Mouse (Mus musculus): ENCODE results near the gene Map4k2. TPM values are rescaled to one million over a fixed set of nuclear protein-coding genes. Genes with fewer than 3 reads are reported as not detected.
A peak's percentile ranks its signal among the peaks of the same experiment; 100 is the strongest.

Gene Map4k2
- polyA plus RNA-seq, 1 experiment from 2014 or later = 11.3 TPM

DNA sequence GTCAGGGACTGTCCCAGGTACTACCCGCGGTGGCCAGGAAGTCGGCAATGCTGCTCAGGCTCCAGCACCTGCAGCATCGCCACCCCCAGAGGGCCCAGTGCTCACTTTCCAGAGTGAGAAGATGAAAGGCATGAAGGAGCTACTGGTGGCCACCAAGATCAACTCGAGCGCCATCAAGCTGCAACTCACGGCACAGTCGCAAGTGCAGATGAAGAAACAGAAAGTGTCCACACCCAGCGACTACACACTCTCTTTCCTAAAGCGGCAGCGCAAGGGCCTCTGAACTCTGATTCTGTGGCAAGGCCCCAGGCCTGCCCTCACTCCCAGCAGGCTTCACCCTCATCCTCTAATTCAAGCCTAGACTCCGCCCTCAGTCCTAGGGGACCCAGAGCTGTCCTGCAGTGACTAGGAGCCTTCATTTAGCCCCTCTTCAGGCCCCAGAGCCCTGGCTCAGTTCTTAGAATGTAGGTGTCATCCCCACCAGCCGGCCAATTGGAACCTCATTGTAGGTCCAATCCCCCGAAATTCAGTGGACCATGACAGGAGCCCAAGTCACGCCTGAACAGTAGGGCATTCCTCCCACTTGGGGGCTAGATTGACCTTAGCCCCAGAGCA, 938 bp upstream of the Map4k2 start:
- no peak for ATAC-seq
- Histone ChIP-seq H3K9ac (no peak overlapping the region), H3K4me2 (no peak overlapping the region; the same call in 1 of the 2 replicates), H3K9me3 (replicated peaks) (no peaks in the 10 kb centered on the region), H3K4me3 (no peak overlapping the region), H3K27ac (no peak overlapping the region), H3K36me3 (ENCODE audit: poor library complexity, severe bottlenecking) (peaks cover 59% of the 10 kb centered on the region), H3K4me1 (peaks cover 42% of the 10 kb centered on the region), H3K27me3 (no peaks in the 10 kb centered on the region)
- 64% methylated on average over 15 of the region's 15 CpGs for WGBS

DNA sequence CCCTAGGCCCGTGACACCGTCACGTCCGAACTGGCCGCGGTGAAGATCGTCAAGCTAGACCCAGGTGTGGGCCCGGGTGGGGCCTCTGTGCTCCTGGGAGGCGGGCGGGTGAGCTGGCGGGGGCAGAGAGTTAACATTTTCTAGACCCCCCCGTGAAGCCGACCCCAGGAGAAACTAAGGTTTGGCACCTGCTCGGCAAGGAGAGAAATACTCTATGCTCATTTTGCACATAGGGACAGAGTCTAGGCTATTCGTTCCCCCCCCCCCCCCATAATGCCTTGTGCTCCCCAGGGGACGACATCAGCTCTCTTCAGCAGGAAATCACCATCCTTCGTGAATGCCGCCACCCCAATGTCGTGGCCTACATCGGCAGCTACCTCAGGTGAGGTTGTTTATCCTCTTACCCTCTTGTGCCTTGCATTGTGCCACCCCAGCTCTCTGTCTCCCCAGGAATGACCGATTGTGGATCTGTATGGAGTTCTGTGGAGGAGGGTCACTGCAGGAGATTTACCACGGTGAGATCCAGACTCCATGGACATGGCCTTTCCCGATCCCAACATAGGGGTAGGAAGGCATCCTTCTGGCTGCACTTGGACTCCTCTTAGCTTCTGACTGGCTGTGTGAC, 630 bp downstream of the Map4k2 start:
- WGBS = 12% methylated on average over 23 of the region's 23 CpGs
- Histone ChIP-seq H3K36me3 (ENCODE audit: poor library complexity, severe bottlenecking) (peaks cover 74% of the 10 kb centered on the region), H3K4me2 (peak overlapping the region; percentile 86), H3K4me1 (peaks cover 32% of the 10 kb centered on the region), H3K9ac (peak overlapping the region; percentile 76), H3K27ac (no peak overlapping the region), H3K9me3 (replicated peaks) (no peaks in the 10 kb centered on the region), H3K4me3 (peak overlapping the region; percentile 59), H3K27me3 (no peaks in the 10 kb centered on the region)
- ATAC-seq = no peak; the same call in 1 of the 2 replicates

DNA sequence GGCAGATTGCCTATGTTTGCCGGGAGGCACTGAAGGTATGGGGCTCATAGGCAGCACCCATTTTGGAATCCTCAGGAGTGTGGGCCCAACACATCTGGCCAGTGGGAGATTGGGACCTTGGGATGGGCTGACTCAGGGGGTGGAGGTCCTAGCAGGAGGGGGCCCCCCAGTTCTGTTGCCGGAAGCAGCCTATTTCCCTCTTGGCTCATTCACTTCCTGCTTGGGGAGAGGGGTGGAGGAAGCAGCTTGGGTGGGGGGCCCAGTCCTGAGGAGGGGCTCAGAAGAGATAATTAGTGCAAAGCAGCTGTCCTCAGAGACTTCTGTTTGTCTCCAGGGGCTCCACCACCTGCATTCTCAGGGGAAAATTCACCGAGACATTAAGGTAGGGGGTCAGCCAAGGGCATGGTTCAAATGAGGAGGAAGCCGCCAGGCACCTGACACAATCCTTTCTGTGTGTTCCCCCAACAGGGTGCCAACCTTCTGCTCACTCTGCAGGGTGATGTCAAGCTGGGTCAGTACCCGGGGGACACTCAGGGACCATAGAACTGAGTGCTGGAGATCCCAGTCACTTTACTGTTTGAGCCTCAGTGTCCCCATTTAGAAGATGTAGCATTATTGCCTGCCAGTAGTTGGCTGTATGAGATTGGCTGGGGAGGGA, 1.5 kb downstream of the Map4k2 start:
- Histone ChIP-seq H3K36me3 (ENCODE audit: poor library complexity, severe bottlenecking) (peaks cover 74% of the 10 kb centered on the region), H3K9ac (no peak overlapping the region), H3K9me3 (replicated peaks) (no peaks in the 10 kb centered on the region), H3K27me3 (no peaks in the 10 kb centered on the region), H3K27ac (no peak overlapping the region; the same call in 1 of the 2 replicates), H3K4me3 (peak overlapping the region; percentile 4; the same call in 1 of the 2 replicates), H3K4me1 (peaks cover 23% of the 10 kb centered on the region), H3K4me2 (0 out of 2 replicates have a peak overlapping the region, but pooled peaks have one; percentile 86)
- no peak for ATAC-seq
- WGBS = 86% methylated on average over 5 of the region's 5 CpGs

DNA sequence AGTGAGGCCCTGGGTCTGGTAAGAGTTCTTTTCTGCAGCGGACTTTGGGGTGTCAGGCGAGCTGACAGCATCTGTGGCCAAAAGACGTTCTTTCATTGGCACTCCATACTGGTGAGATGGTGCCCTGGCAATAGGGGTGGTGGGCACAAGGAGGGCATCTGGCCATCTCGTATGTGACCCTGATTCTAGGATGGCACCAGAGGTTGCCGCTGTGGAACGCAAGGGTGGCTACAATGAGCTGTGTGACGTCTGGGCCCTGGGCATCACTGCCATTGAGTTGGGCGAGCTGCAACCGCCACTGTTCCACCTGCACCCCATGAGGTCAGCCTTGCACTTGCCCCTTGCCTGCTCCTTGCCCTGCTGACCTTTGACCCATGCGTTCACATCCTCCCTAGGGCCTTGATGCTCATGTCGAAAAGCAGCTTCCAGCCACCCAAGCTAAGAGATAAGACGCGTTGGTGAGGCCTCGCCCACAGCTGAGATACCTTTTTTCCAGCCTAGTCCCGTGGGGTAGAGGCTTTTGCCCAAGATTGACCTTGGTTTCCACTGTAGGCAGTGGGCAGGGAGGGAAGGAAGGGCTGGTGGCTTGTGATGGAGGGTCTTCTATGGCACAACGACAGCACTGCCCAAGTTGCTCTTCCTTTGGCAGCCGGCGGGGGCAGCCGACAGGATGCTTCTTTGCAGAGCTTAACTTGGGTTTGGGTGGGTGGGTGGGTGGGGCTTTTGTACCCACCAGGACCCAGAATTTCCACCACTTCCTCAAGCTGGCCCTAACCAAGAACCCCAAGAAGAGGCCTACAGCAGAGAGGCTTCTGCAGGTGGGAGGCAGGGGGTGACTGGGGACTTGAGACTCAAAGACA, 2.4 kb downstream of the Map4k2 start:
- H3K4me2 ChIP-seq = no peak overlapping the region
- no peaks in the 10 kb centered on the region for H3K9me3 ChIP-seq (replicated peaks)
- peaks cover 17% of the 10 kb centered on the region for H3K4me1 ChIP-seq
- H3K9ac ChIP-seq = no peak overlapping the region
- peaks cover 73% of the 10 kb centered on the region for H3K36me3 ChIP-seq (ENCODE audit: poor library complexity, severe bottlenecking)
- no peak overlapping the region for H3K27ac ChIP-seq
- ATAC-seq = no peak
- H3K4me3 ChIP-seq = no peak overlapping the region
- 87% methylated on average over 19 of the region's 19 CpGs for WGBS
- no peaks in the 10 kb centered on the region for H3K27me3 ChIP-seq

DNA sequence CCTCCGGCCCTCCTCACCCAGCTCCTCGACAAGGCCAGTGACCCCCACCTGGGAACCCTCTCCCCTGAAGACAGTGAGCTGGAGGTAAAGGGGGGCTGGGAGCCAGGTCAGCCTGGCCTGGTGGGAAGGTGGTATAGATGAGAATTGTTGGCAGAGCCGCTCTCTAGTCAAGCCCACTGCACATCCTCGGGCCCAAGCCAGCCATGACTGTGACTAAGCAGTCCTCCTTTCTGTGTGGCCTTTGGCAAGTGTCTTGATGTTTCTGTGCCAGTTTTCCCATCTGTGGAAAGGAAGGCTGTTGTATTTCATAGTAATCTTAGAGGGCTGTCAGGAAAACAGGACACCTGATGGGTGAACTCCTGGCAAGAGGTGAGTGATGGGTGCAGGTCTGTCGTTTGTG, 3.1 kb downstream of the Map4k2 start:
- Histone ChIP-seq H3K27me3 (no peaks in the 10 kb centered on the region), H3K4me3 (no peak overlapping the region), H3K9me3 (replicated peaks) (no peaks in the 10 kb centered on the region), H3K27ac (no peak overlapping the region), H3K36me3 (ENCODE audit: poor library complexity, severe bottlenecking) (peaks cover 72% of the 10 kb centered on the region), H3K4me2 (no peak overlapping the region), H3K9ac (no peak overlapping the region), H3K4me1 (peaks cover 17% of the 10 kb centered on the region)
- WGBS = 92% methylated on average over 5 of the region's 5 CpGs
- ATAC-seq = no peak

DNA sequence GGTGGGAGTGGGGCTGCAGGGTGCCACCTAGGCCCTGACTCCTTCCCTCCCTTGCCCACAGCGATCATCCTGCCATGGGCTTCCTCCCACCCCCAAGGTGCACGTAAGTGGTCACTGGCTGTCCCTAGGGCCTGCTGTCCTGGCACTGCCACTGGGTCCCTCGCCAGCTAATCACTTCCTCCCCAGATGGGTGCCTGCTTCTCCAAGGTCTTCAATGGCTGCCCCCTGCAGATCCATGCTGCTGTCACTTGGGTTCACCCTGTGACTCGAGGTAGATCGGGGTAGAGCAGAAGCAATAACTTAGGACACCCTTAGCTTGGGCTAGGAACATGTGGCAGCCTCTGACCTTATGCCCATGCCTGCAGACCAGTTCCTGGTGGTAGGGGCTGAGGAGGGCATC, 5.1 kb downstream of the Map4k2 start:
- H3K36me3 ChIP-seq (ENCODE audit: poor library complexity, severe bottlenecking) = peaks cover 60% of the 10 kb centered on the region

DNA sequence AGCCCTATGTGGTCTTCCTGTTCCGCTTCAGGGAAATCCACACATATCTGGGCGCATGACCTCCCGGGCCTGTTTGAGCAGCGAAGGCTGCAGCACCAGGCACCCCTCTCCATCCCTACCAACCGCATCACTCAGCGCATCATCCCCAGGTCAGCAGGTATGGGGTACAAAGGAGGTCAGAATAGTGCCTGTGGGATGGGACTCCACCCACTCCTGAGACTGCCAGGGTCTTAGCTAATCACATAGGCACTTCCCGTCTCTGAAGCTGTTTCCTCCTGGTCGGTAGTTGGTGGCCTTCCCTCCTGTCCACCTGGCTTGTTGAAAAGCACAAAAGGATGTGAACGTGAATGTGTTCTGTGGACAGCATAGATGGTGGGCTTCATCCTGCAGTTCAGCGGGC, 5.7 kb downstream of the Map4k2 start:
- Histone ChIP-seq H3K9me3 (replicated peaks) (no peaks in the 10 kb centered on the region), H3K27ac (no peak overlapping the region), H3K4me1 (peaks cover 3% of the 10 kb centered on the region; the same call in 1 of the 2 replicates), H3K27me3 (no peaks in the 10 kb centered on the region), H3K36me3 (ENCODE audit: poor library complexity, severe bottlenecking) (peaks cover 66% of the 10 kb centered on the region), H3K9ac (no peak overlapping the region), H3K4me2 (no peak overlapping the region), H3K4me3 (no peak overlapping the region)
- no peak for ATAC-seq
- 92% methylated on average over 10 of the region's 10 CpGs for WGBS

More for the DNA sequence above, 5.1 kb downstream of the Map4k2 start:
- H3K9ac ChIP-seq = no peak overlapping the region
- WGBS = 95% methylated on average over 5 of the region's 5 CpGs
- no peak overlapping the region for H3K4me3 ChIP-seq
- H3K27ac ChIP-seq = no peak overlapping the region
- no peaks in the 10 kb centered on the region for H3K27me3 ChIP-seq
- H3K4me1 ChIP-seq = peaks cover 9% of the 10 kb centered on the region
- H3K9me3 ChIP-seq (replicated peaks) = no peaks in the 10 kb centered on the region
- no peak overlapping the region for H3K4me2 ChIP-seq
- no peak for ATAC-seq

DNA sequence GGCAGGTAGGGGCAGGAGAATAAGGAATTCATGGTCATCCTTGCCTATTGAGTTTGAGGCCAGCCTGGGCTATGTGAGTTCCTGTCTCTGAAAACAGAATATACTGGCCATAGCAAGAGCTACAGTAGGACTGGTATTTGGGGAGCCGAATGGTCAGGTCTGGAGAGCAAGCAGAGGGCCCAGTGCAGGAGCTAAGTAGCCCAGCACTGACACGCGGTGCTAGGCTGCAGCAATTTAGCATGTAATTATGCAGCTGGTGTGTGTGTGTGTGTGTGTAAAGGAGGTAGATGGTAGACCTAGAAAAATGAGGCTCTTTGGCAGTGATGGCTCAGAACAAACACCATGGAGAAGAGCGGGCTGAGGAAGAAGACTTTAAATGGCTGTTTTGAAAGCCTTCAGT, 6.7 kb downstream of the Map4k2 start:
- Histone ChIP-seq H3K27ac (no peak overlapping the region), H3K9ac (no peak overlapping the region), H3K36me3 (ENCODE audit: poor library complexity, severe bottlenecking) (peaks cover 68% of the 10 kb centered on the region), H3K4me3 (no peak overlapping the region), H3K27me3 (no peaks in the 10 kb centered on the region), H3K4me2 (no peak overlapping the region), H3K9me3 (replicated peaks) (no peaks in the 10 kb centered on the region), H3K4me1 (no peaks in the 10 kb centered on the region; the same call in 1 of the 2 replicates)
- no peak for ATAC-seq
- 95% methylated on average over 4 of the region's 4 CpGs for WGBS

DNA sequence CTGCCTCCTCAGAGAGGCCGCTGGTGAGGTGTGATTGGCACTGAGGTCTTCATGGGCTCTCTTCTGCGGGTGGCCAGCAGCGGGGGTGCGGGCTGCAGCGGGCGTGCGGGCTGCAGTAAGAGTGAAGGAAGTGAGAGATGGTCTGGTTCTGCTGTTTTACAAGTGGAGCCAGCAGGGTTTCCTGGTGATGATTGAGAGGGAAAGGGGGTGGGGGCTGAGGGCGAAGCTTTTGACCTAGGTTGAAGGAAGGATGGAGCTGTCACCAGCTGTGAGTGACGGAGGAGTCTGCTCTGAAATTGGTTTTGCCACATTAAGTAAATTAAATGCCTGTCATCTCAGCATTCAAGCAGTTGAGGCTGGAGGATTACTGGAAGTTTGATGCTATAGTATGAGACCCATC, 7.8 kb downstream of the Map4k2 start:
- ATAC-seq = no peak
- Histone ChIP-seq H3K9ac (no peak overlapping the region), H3K4me2 (no peak overlapping the region), H3K36me3 (ENCODE audit: poor library complexity, severe bottlenecking) (peaks cover 72% of the 10 kb centered on the region), H3K9me3 (replicated peaks) (no peaks in the 10 kb centered on the region), H3K27me3 (no peaks in the 10 kb centered on the region), H3K27ac (peak overlapping the region; percentile 21; the same call in 1 of the 2 replicates), H3K4me3 (no peak overlapping the region), H3K4me1 (no peaks in the 10 kb centered on the region; the same call in 1 of the 2 replicates)
- WGBS = 84% methylated on average over 9 of the region's 9 CpGs

DNA sequence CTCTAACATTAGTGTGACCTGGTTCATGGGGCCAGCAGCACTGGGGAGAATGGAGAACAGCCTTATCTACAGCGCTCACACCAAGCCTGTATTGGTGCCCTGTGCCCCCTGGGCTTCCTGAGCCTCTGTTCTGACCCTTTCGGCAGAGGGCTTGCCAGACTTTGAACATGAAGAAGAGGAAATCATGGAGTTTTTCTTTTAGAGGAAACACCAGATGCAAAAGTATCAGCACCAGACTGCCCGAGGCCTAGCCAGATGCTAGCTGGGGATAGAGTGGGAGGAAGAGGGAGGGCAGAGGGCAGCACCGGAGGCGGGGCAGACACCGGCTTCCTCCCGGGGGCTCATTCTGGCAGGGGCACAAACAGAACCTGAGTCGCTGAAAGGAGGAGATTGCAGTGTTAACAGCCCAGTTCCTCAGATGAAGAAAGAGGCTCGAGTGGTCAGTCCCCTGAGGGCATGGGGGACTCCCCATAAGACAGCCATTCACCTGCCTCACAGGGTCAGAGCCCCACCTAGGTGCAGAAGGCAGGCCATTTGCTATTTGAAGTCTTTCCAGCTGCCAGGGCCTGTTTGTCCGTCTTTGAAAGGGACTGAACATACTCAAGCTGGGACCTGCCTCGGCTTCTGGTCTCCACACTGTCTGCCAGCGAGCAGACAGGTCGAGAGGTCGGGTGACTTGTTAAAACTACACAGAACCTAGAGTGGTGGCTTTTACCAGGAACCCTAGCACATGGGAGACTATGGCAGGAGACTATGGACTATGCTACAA, 8.5 kb downstream of the Map4k2 start:
- Histone ChIP-seq H3K27ac (no peak overlapping the region), H3K4me2 (no peak overlapping the region), H3K9me3 (replicated peaks) (no peaks in the 10 kb centered on the region), H3K27me3 (no peaks in the 10 kb centered on the region), H3K4me1 (no peaks in the 10 kb centered on the region; the same call in 1 of the 2 replicates), H3K36me3 (ENCODE audit: poor library complexity, severe bottlenecking) (peaks cover 72% of the 10 kb centered on the region), H3K9ac (no peak overlapping the region), H3K4me3 (no peak overlapping the region)
- 58% methylated on average over 14 of the region's 14 CpGs for WGBS
- no peak for ATAC-seq

DNA sequence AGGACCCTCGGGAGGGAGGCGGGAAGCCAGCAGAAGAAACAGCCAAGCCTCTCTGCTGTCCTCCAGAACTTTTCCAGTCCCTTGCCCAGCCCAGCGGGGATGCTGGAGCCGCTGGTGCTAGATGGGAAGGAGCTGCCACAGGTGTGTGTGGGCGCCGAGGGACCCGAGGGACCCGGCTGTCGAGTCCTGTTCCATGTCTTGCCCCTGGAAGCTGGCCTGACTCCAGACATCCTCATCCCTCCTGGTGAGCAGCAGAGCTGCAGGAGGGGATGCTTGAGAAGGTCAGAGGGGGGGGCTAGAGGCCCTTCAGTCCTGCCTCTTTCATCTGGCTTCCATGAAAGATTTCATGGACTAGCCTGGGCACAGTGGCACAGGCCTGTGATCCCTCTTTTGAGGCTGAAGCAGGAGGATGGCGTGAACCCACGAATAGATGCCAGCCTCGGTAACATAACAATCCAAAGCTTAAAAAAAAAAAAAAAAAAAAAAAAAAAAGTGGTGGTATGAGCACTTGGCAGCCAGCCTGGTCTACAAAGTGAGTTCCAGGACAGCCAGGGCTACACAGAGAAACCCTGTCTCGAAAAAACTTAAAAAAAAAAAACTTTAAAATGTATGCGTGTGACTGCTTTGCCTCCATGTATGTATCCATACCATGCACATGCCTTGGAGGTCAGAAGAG, 10.6 kb downstream of the Map4k2 start:
- no peaks in the 10 kb centered on the region for H3K27me3 ChIP-seq
- WGBS = 71% methylated on average over 14 of the region's 14 CpGs
- no peaks in the 10 kb centered on the region for H3K9me3 ChIP-seq (replicated peaks)
- no peak overlapping the region for H3K4me3 ChIP-seq
- H3K9ac ChIP-seq = no peak overlapping the region
- H3K4me1 ChIP-seq = no peaks in the 10 kb centered on the region; the same call in 1 of the 2 replicates
- ATAC-seq = no peak
- H3K4me2 ChIP-seq = no peak overlapping the region
- no peak overlapping the region for H3K27ac ChIP-seq
- peaks cover 52% of the 10 kb centered on the region for H3K36me3 ChIP-seq (ENCODE audit: poor library complexity, severe bottlenecking)
